Mouse (Mus musculus): Measurements from ENCODE around the gene Iqsec1. TPM values are rescaled to one million over a fixed set of nuclear protein-coding genes. Genes with fewer than 3 reads are reported as not detected.

The Iqsec1 gene
- total and polyA plus RNA-seq, 3 experiments: 2.0 to 48.2 (median 39.2) TPM

- peaks cover 10% of the 10 kb centered on the region for H3K4me1 ChIP-seq (ENCODE audit: insufficient read depth, low read depth, low read length)
- TF ChIP-seq CTCF (IDR thresholded peaks at IDR 0.05; ENCODE audit: low read depth, low read length) (no peak), GATA2 (IDR thresholded peaks at IDR 0.05; ENCODE audit: borderline replicate concordance, low read depth, low read length) (no peak), GATA1 (IDR thresholded peaks at IDR 0.05; ENCODE audit: borderline replicate concordance, low read length) (no peak), POLR2AphosphoS5 (IDR thresholded peaks at IDR 0.05; ENCODE audit: insufficient replicate concordance, low read depth, low read length) (no peak), TAL1 (conservative IDR thresholded peaks at IDR 0.05; ENCODE audit: low read depth, low read length) (no peak)
These were observed 13.1 kb upstream of the Iqsec1 start for GRCm38 (mm10) chr6:91001566-91001965.

GRCm38 (mm10) chr6:91000819-91001525 is 12.5 kb upstream of the Iqsec1 start:
- ATAC-seq (ENCODE audit: extremely low read depth, insufficient number of reproducible peaks, low FRiP score, poor library complexity, severe bottlenecking): no peak
- H3K4me3 ChIP-seq (ENCODE audit: low read depth, low read length): no peak overlapping the region
- H3K4me1 ChIP-seq (ENCODE audit: insufficient read depth, low read depth, low read length): peaks cover 4% of the 10 kb centered on the region

More at GRCm38 (mm10) chr6:91001566-91001965, 13.1 kb upstream of the Iqsec1 start:
- H3K9me3 ChIP-seq (replicated peaks): no peaks in the 10 kb centered on the region
- no peak for ATAC-seq (ENCODE audit: extremely low read depth, insufficient number of reproducible peaks, low FRiP score, poor library complexity, severe bottlenecking)
- H3K36me3 ChIP-seq (replicated peaks): no peaks in the 10 kb centered on the region
- H3K4me3 ChIP-seq (ENCODE audit: low read depth, low read length): no peak overlapping the region
- peaks cover 40% of the 10 kb centered on the region for H3K27me3 ChIP-seq (ENCODE audit: insufficient read depth, low read length)
- no peak for DNase-seq (ENCODE audit: low spot score)

GRCm38 (mm10) chr6:90999176-90999575 is 10.7 kb upstream of the Iqsec1 start:
- DNase-seq (ENCODE audit: low spot score): no peak
- no peak for TF ChIP-seq GATA2 (IDR thresholded peaks at IDR 0.05; ENCODE audit: borderline replicate concordance, low read depth, low read length)
- no peak for TF ChIP-seq TAL1 (conservative IDR thresholded peaks at IDR 0.05; ENCODE audit: low read depth, low read length)
- no peak for TF ChIP-seq POLR2AphosphoS5 (IDR thresholded peaks at IDR 0.05; ENCODE audit: insufficient replicate concordance, low read depth, low read length)
- TF ChIP-seq CTCF (IDR thresholded peaks at IDR 0.05; ENCODE audit: low read depth, low read length): no peak
- TF ChIP-seq GATA1 (IDR thresholded peaks at IDR 0.05; ENCODE audit: borderline replicate concordance, low read length): no peak
- Histone ChIP-seq H3K9me3 (replicated peaks) (no peaks in the 10 kb centered on the region), H3K4me1 (ENCODE audit: insufficient read depth, low read depth, low read length) (peaks cover 3% of the 10 kb centered on the region; the same call in 1 of the 2 replicates), H3K4me3 (ENCODE audit: low read depth, low read length) (no peak overlapping the region), H3K36me3 (replicated peaks) (no peaks in the 10 kb centered on the region), H3K27me3 (ENCODE audit: insufficient read depth, low read length) (peaks cover 40% of the 10 kb centered on the region)
- ATAC-seq (ENCODE audit: extremely low read depth, insufficient number of reproducible peaks, low FRiP score, poor library complexity, severe bottlenecking): no peak

More at GRCm38 (mm10) chr6:91000819-91001525, 12.5 kb upstream of the Iqsec1 start:
- Histone ChIP-seq H3K9me3 (replicated peaks) (no peaks in the 10 kb centered on the region), H3K27me3 (ENCODE audit: insufficient read depth, low read length) (peaks cover 38% of the 10 kb centered on the region), H3K36me3 (replicated peaks) (no peaks in the 10 kb centered on the region)
- DNase-seq (ENCODE audit: low spot score): no peak
- TF ChIP-seq TAL1 (conservative IDR thresholded peaks at IDR 0.05; ENCODE audit: low read depth, low read length): no peak

GRCm38 (mm10) chr6:90997025-90997424 is 8.5 kb upstream of the Iqsec1 start:
- ATAC-seq (ENCODE audit: extremely low read depth, insufficient number of reproducible peaks, low FRiP score, poor library complexity, severe bottlenecking) (no peak), DNase-seq (ENCODE audit: low spot score) (no peak)
- no peak overlapping the region for H3K4me3 ChIP-seq (ENCODE audit: low read depth, low read length)
- no peaks in the 10 kb centered on the region for H3K4me1 ChIP-seq (ENCODE audit: insufficient read depth, low read depth, low read length)
- H3K36me3 ChIP-seq (replicated peaks): no peaks in the 10 kb centered on the region
- H3K27me3 ChIP-seq (ENCODE audit: insufficient read depth, low read length): peaks cover 31% of the 10 kb centered on the region
- 0 out of 2 replicates have a peak, but pooled peaks cover 2% of the 10 kb centered on the region for H3K9me3 ChIP-seq (replicated peaks)
- TF ChIP-seq POLR2AphosphoS5 (IDR thresholded peaks at IDR 0.05; ENCODE audit: insufficient replicate concordance, low read depth, low read length) (no peak), TAL1 (conservative IDR thresholded peaks at IDR 0.05; ENCODE audit: low read depth, low read length) (no peak), CTCF (IDR thresholded peaks at IDR 0.05; ENCODE audit: low read depth, low read length) (no peak), GATA2 (IDR thresholded peaks at IDR 0.05; ENCODE audit: borderline replicate concordance, low read depth, low read length) (no peak), GATA1 (IDR thresholded peaks at IDR 0.05; ENCODE audit: borderline replicate concordance, low read length) (no peak)

GRCm38 (mm10) chr6:90996181-90996580 is 7.7 kb upstream of the Iqsec1 start:
- Histone ChIP-seq H3K36me3 (replicated peaks) (no peaks in the 10 kb centered on the region), H3K27me3 (ENCODE audit: insufficient read depth, low read length) (peaks cover 23% of the 10 kb centered on the region), H3K4me1 (ENCODE audit: insufficient read depth, low read depth, low read length) (no peaks in the 10 kb centered on the region), H3K9me3 (replicated peaks) (0 out of 2 replicates have a peak, but pooled peaks cover 2% of the 10 kb centered on the region), H3K4me3 (ENCODE audit: low read depth, low read length) (no peak overlapping the region)
- DNase-seq (ENCODE audit: low spot score): no peak
- no peak for ATAC-seq (ENCODE audit: extremely low read depth, insufficient number of reproducible peaks, low FRiP score, poor library complexity, severe bottlenecking)
- TF ChIP-seq GATA2 (IDR thresholded peaks at IDR 0.05; ENCODE audit: borderline replicate concordance, low read depth, low read length) (no peak), TAL1 (conservative IDR thresholded peaks at IDR 0.05; ENCODE audit: low read depth, low read length) (no peak), GATA1 (IDR thresholded peaks at IDR 0.05; ENCODE audit: borderline replicate concordance, low read length) (no peak), CTCF (IDR thresholded peaks at IDR 0.05; ENCODE audit: low read depth, low read length) (no peak), POLR2AphosphoS5 (IDR thresholded peaks at IDR 0.05; ENCODE audit: insufficient replicate concordance, low read depth, low read length) (no peak)

- no peak for DNase-seq (ENCODE audit: low spot score)
- no peaks in the 10 kb centered on the region for H3K36me3 ChIP-seq (replicated peaks)
- H3K9me3 ChIP-seq (replicated peaks): 0 out of 2 replicates have a peak, but pooled peaks cover 2% of the 10 kb centered on the region
- peaks cover 39% of the 10 kb centered on the region for H3K27me3 ChIP-seq (ENCODE audit: insufficient read depth, low read length)
- ATAC-seq (ENCODE audit: extremely low read depth, insufficient number of reproducible peaks, low FRiP score, poor library complexity, severe bottlenecking): no peak
- H3K4me3 ChIP-seq (ENCODE audit: low read depth, low read length): peak overlapping the region; percentile 70
- TF ChIP-seq CTCF (IDR thresholded peaks at IDR 0.05; ENCODE audit: low read depth, low read length): no peak
- TF ChIP-seq TAL1 (conservative IDR thresholded peaks at IDR 0.05; ENCODE audit: low read depth, low read length): no peak
- TF ChIP-seq GATA1 (IDR thresholded peaks at IDR 0.05; ENCODE audit: borderline replicate concordance, low read length): no peak
- no peak for TF ChIP-seq GATA2 (IDR thresholded peaks at IDR 0.05; ENCODE audit: borderline replicate concordance, low read depth, low read length)
- TF ChIP-seq POLR2AphosphoS5 (IDR thresholded peaks at IDR 0.05; ENCODE audit: insufficient replicate concordance, low read depth, low read length): no peak
- peaks cover 23% of the 10 kb centered on the region for H3K4me1 ChIP-seq (ENCODE audit: insufficient read depth, low read depth, low read length)
These were observed 223 bp downstream of the Iqsec1 start for GRCm38 (mm10) chr6:90988299-90988625.
